Mouse (Mus musculus) embryonic stem cell, embryonic (primary cell): Measurements from ENCODE around the gene Mroh8.
"Not testable (repeated sequence)": the region's sequence is repeated elsewhere in the genome, so short reads cannot be mapped to it uniquely, and the experiment has no call there.

ENCODE experiments used
- CTCF ChIA-PET, 4 experiments: fragments of 300-600 bp in 2 of 4; fragments of 350-600 bp in 2 of 4; sonication (Branson Sonifier 250); formaldehyde crosslinking; loops; one replicate each; lab custom pipeline; 2022; ENCODE audit warnings: inconsistent platforms in 2 of 4; lab: Charles Lee
- POLR2A ChIA-PET, 4 experiments: fragments of 300-600 bp in 2 of 4; fragments of 350-600 bp in 2 of 4; sonication (Branson Sonifier 250); formaldehyde crosslinking; loops; one replicate each; lab custom pipeline; 2022; ENCODE audit warnings: antibody characterized with exemption in 4 of 4, inconsistent platforms in 1 of 4; lab: Charles Lee

Mroh8 gene

DNA sequence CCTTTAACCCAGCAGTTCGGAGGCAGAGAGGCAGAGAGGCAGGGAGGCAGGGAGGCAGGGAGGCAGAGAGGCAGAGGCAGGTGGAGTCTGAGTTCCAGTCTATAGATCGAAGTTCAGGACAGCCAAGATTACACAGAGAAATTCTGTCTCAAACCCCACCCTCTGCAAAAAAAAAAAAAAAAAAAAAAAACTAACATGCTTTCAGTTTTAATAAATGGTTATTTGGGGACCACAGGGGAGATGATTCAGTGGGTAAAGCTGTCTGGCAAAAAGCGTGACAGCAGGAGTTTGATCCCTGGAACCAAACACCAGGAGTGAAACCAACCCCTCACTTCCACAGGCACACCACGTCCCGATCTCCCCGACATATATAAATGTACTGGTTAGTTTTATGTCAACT, 101.2 kb downstream of the Mroh8 start:
- ChIA-PET CTCF (interaction anchor here in 1 of 4 experiments (0.6 kb wide), 1 partner anchor 122 kb away, joined by 4 read pairs; no protein-coding TSS in a partner anchor), POLR2A (interaction anchor here in 1 of 4 experiments (0.7 to 0.9 kb wide), 2 partner anchors 9 to 730 kb away, joined by 3 to 8 read pairs; no protein-coding TSS in a partner anchor)

DNA sequence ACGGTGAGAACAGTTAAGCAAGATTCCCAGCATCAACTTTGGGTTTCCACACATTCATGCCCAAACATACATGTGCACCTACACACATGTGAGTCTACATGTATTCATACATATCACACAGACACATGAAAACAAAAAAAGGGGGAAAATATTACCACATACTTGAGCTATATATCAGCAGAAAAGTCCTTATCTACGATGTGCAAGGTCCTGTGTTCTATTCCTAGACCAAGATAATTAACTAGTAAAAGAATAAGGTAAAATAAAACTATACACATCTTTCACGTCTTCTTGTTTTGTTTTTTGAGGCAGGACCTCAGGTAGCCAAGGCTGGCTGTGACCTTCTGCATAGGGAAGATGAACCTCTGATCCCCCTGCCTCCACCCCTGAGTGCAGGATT, 103.1 kb downstream of the Mroh8 start:
- CTCF ChIA-PET = no interaction called here
- POLR2A ChIA-PET = interaction anchor here in 1 of 4 experiments (1.5 kb wide), 1 partner anchor 10 kb away, joined by 4 read pairs; no protein-coding TSS in a partner anchor

DNA sequence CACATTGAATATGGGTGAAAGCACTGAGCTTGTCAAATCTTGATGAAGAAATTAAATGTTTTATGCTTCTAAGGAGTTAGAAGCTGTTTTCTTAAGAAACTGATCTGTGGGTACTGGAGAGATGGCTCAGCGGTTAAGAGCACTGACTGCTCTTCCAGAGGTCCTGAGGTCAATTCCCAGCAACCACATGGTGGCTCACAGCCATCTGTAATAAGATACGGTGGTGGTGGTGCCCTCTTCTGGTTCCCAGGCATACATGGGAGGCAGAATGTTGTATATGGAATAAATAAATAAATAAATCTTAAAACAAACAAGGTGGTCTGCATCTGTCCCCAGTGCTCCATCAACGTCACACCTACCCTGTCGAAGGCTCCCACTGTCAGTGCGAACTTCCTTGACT, 104.9 kb downstream of the Mroh8 start:
- ChIA-PET POLR2A (interaction anchor here in 1 of 4 experiments (1.0 to 1.1 kb wide), 3 partner anchors 9 to 30 kb away, joined by 3 to 4 read pairs (median 3); partner anchors contain the start of gene Rbl1), CTCF (interaction anchor here in 1 of 4 experiments (1.6 kb wide), 1 partner anchor 86 kb away, joined by 3 read pairs; no protein-coding TSS in a partner anchor)

DNA sequence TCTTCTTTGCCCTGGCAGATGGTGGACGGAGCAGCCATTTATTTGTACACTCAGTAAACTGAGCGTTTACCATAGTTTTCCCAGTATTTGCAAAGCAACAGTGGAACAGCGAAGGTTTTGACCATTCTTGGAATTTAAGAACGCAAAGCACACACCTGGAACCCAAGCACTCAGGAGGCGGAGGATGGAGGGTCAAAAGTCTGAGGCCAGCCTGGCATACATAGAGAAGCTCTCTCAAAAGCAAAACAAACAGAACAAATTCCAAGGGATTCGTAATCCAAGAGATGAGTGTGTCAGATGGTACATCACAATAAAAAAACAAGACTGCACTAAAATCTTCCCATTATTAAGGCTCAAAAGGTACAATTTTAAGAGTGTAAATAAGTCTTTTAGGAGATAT, 105.8 kb downstream of the Mroh8 start:
- CTCF ChIA-PET = interaction anchor here in 1 of 4 experiments (1.6 kb wide), 1 partner anchor 86 kb away, joined by 3 read pairs; no protein-coding TSS in a partner anchor

DNA sequence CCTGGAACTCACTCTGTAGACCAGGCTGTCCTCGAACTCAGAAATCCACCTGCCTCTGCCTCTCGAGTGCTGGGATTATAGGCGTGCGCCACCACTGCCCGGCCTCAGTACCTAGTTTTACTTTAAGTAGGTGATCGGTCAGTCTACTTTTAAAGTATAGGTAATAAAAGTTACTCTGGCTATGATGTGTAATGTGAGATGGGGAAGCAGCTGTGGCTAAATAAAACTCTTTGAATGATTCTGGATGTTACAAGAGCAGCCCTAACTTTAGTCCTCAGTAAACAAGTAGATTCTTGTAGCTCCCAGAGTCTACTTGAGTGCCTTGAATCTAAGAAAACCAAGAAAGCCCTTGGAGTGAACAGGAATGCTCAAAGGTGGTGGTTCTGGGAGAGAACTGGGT, 106.4 kb downstream of the Mroh8 start:
- ChIA-PET CTCF (interaction anchor here in 1 of 4 experiments (1.6 kb wide), 1 partner anchor 87 kb away, joined by 3 read pairs; no protein-coding TSS in a partner anchor), POLR2A (interaction anchor here in 2 of 4 experiments (0.6 to 1.5 kb wide), 2 partner anchors 32 to 196 kb away, joined by 4 read pairs; partner anchors contain the start of gene Rbl1 (in 1 of the 2))

More for the DNA sequence above, 105.8 kb downstream of the Mroh8 start:
- POLR2A ChIA-PET = interaction anchor here in 1 of 4 experiments (1.0 to 1.1 kb wide), 2 partner anchors 10 to 17 kb away, joined by 3 to 4 read pairs; no protein-coding TSS in a partner anchor

DNA sequence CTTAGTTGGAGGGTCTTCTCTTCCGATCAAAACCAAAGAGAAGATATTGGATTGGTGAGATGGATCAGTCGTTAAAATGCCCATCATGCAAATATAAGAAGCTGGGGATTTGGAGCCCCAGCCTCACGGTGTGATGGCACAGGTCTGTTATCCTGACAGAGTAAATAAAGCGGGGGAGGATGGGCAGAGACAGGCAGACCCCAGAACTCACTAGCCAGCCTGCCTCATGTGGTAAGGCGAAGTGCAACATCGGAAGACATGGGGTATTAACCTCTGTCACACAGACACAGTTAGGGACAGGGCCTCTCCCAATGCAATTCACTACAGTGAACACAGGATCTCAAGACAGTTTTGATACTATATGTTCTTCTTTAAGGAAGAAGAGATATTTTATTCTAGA, 108.7 kb downstream of the Mroh8 start:
- ChIA-PET CTCF (interaction anchor here in 1 of 4 experiments (1.1 kb wide), 1 partner anchor 90 kb away, joined by 3 read pairs; no protein-coding TSS in a partner anchor), POLR2A (interaction anchor here in 1 of 4 experiments (1.0 to 2.1 kb wide), 2 partner anchors 13 to 20 kb away, joined by 3 to 5 read pairs; no protein-coding TSS in a partner anchor)

DNA sequence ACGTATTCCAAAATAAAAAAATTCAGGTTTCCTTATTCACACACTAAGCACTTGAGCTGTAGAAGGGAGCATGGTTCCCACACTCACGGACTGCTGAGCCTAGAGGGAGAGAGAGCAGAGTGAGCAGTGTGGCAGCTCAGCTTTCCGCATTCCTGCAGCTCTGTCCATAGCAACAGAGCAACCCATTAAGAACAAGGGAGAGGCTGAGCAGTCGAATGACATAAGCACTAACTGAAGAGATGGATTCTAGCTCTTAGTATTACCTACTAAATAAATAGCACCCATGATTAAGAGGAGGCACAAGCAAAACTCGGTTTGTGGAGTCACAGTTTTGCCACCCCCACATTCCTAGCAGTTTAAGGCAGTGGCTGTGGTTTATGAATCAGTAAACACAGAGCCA, 109.2 kb downstream of the Mroh8 start:
- ChIA-PET CTCF (interaction anchor here in 2 of 4 experiments (0.5 to 0.6 kb wide), 2 partner anchors 51 to 1527 kb away, joined by 3 to 4 read pairs; no protein-coding TSS in a partner anchor), POLR2A (interaction anchor here in 1 of 4 experiments (1.0 to 2.1 kb wide), 3 partner anchors 13 to 16 kb away, joined by 3 to 5 read pairs (median 5); no protein-coding TSS in a partner anchor)

DNA sequence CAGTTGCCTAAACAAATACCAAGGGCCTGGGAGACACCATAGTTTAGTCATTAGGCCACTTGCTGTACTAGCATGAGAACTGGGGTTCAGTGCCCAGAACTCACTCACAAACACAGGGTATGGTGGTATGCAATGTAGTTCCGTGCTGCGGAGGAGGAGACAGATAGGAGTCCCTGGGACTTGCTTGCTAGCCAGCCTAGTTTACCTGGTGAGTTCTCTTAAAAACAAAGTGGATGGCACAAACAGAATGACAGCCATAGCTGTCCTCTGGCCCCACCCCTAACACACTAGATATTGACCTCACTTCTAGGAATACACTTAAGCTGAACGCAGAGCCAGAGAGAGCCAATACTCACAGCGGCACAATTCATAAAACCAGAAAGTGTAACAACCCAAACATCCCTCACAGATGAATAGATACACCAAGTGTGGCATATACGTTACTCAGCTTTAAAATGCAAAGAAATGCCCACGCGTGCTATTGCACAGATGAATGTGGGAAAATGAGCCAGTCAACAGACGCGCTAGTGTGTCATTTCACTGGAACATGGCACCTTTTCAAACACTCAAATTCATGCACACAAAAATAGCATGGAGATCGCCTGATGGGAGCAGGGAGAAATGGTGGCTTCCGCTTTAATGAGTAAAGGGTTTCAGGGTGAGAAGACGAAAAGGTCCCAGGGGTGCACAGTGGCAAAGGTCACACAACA, 112.8 kb downstream of the Mroh8 start:
- ChIA-PET CTCF (no interaction called here), POLR2A (no interaction called here)

DNA sequence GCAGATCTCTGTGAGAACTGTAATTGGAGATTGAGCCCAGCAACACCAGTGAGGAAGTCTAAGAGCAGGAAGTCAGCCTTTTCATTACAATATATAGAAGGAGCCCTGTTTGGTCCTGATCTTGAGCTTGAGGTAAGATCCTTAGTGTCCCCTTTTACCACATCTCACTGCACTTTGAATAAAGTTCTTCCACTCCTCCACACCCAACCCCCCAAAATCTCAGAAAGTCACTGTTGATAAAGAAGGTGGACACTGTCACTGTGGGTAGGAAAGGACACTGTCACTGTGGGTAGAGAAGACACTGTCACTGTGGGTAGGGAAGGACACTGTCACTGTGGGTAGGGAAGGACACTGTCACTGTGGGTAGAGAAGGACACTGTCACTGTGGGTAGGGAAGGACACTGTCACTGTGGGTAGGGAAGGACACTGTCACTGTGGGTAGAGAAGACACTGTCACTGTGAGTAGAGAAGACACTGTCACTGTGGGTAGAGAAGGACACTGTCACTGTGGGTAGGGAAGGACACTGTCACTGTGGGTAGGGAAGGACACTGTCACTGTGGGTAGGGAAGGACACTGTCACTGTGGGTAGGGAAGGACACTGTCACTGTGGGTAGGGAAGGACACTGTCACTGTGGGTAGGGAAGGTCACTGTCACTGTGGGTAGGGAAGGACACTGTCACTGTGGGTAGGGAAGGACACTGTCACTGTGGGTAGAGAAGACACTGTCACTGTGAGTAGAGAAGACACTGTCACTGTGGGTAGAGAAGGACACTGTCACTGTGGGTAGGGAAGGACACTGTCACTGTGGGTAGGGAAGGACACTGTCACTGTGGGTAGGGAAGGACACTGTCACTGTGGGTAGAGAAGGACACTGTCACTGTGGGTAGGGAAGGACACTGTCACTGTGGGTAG, 113.8 kb downstream of the Mroh8 start:
- CTCF ChIA-PET, POLR2A ChIA-PET: not testable (repeated sequence)

DNA sequence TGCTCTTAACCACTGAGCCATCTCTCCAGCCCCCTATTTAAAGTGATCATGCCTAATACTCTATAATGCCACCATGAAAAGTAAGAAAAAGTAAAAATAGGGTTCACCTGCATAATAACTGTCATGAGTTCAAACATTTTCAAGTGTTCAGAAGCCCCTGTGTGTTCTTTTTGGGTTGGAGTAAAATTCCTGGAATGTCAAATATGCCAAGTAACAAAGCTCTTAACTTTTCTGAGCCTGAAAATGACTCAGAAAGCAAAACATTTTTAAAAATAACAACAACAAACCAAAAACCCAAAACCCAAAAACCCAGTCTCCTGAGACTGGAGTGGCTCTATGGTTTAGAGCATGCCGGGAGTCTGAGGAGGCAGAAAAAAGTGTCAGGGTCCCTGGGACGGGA, 115.2 kb downstream of the Mroh8 start:
- ChIA-PET POLR2A (interaction anchor here in 1 of 4 experiments (1.0 kb wide), 1 partner anchor 15 kb away, joined by 3 read pairs; no protein-coding TSS in a partner anchor), CTCF (no interaction called here)
